Mouse (Mus musculus): ENCODE measurements around the gene Casp9. TPM values are rescaled to one million over a fixed set of nuclear protein-coding genes. Genes with fewer than 3 reads are reported as not detected.
"Not testable (repeated sequence)": the region's sequence is repeated elsewhere in the genome, so short reads cannot be mapped to it uniquely, and the experiment has no call there.

Casp9 gene
- polyA plus RNA-seq, 1 experiment from 2014 or later = 13.5 TPM

DNA sequence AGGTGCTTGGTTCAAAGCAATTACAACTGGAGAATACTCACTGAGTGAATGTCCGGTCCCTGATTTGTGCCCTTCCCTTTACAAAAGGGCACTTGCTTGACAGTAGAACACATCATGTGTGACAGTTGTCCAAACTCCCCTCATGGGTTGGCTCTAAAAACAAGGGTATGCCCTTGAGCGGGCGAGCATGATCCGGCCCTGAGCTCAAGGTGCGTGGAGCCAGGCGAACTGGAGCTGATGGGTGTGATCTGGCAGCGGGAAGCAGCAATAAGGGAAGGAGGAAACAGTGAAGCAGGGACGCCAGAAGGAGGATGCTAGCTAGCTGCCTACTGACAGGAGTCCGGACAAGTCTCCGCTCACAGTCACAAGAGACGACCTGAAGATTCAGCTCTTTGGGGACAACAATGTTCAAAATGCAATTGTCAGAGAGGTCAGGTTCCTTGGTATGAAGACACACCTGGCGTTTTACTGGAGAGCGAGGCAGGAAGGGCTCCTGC, 31.3 kb upstream of the Casp9 start:
- no peaks in the 10 kb centered on the region for H3K27me3 ChIP-seq (replicated peaks)
- peak overlapping the region; percentile 28; the same call in 1 of the 2 replicates for H3K27ac ChIP-seq
- peaks cover 81% of the 10 kb centered on the region for H3K36me3 ChIP-seq
- H3K9ac ChIP-seq = no peak overlapping the region
- H3K4me3 ChIP-seq = no peak overlapping the region
- peaks cover 51% of the 10 kb centered on the region for H3K4me1 ChIP-seq
- WGBS (ENCODE audit: insufficient replicate concordance) = 85% methylated on average over 13 of the region's 13 CpGs
- no peak for ATAC-seq
- H3K9me3 ChIP-seq (replicated peaks) = no peaks in the 10 kb centered on the region
- H3K4me2 ChIP-seq = no peak overlapping the region

- no peak for ATAC-seq
- no peak overlapping the region for H3K4me3 ChIP-seq
- H3K4me1 ChIP-seq = peaks cover 51% of the 10 kb centered on the region
- WGBS (ENCODE audit: insufficient replicate concordance) = 89% methylated on average over 12 of the region's 12 CpGs
- H3K27me3 ChIP-seq (replicated peaks) = no peaks in the 10 kb centered on the region
- peaks cover 89% of the 10 kb centered on the region for H3K36me3 ChIP-seq
- H3K9me3 ChIP-seq (replicated peaks) = no peaks in the 10 kb centered on the region
- H3K9ac ChIP-seq = no peak overlapping the region
- H3K4me2 ChIP-seq = no peak overlapping the region
- H3K27ac ChIP-seq = peak overlapping the region; percentile 28; the same call in 1 of the 2 replicates
Measured at GRCm38 (mm10) chr4:141763476-141763875, 29.9 kb upstream of the Casp9 start.

DNA sequence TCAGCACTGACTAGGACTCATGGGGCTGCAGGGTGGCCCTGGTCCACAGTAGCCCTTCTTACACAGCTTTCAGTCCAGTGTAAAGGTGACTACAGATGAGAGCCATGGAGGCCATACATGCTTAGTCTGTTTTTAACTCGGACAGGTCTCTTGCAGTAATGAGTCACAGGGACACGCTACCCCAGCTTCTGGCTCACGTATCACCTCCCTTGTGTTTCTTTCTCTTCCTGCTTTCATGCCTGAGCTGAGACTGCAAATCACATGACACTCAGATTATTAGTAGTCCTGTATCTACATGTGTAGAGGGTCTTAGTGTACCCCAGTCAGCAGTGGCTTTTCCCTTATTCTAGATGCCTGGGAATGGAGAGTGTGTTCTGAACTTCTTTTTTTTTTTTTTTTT, 28.4 kb upstream of the Casp9 start:
- no peak overlapping the region for H3K4me2 ChIP-seq
- H3K36me3 ChIP-seq = peaks cover 96% of the 10 kb centered on the region
- no peak overlapping the region for H3K9ac ChIP-seq
- H3K4me1 ChIP-seq = peaks cover 51% of the 10 kb centered on the region
- 80% methylated on average over 3 of the region's 3 CpGs for WGBS (ENCODE audit: insufficient replicate concordance)
- no peak overlapping the region for H3K4me3 ChIP-seq
- H3K27ac ChIP-seq = 0 out of 2 replicates have a peak overlapping the region, but pooled peaks have one; percentile 4
- H3K27me3 ChIP-seq (replicated peaks) = no peaks in the 10 kb centered on the region
- no peak for ATAC-seq
- no peaks in the 10 kb centered on the region for H3K9me3 ChIP-seq (replicated peaks)

DNA sequence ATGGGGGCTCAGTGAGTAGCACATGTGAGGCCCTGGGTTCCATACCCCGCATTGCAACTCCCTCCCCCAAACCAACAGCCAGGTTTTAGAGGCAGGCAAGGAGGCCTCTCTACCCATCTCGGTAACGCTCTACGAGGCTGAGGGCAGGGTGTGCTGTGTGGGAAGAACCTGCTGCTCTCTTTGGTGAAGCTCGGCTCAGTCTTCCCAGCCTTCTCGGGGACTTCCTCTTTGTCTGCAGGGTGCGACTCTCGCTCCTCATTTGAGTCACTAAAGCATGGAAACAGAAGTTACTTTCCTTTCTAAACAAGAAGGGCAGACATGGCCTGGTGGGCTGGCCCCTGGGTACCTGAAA, 27.1 kb upstream of the Casp9 start:
- peak overlapping the region; percentile 65; the same call in 1 of the 2 replicates for H3K4me2 ChIP-seq
- ATAC-seq = no peak
- WGBS (ENCODE audit: insufficient replicate concordance) = 62% methylated on average over 8 of the region's 8 CpGs
- H3K9me3 ChIP-seq (replicated peaks) = no peaks in the 10 kb centered on the region
- H3K36me3 ChIP-seq = peaks cover 96% of the 10 kb centered on the region
- peaks cover 55% of the 10 kb centered on the region for H3K4me1 ChIP-seq
- no peak overlapping the region for H3K9ac ChIP-seq
- H3K4me3 ChIP-seq = no peak overlapping the region
- H3K27me3 ChIP-seq (replicated peaks) = no peaks in the 10 kb centered on the region
- peak overlapping the region; percentile 91 for H3K27ac ChIP-seq

DNA sequence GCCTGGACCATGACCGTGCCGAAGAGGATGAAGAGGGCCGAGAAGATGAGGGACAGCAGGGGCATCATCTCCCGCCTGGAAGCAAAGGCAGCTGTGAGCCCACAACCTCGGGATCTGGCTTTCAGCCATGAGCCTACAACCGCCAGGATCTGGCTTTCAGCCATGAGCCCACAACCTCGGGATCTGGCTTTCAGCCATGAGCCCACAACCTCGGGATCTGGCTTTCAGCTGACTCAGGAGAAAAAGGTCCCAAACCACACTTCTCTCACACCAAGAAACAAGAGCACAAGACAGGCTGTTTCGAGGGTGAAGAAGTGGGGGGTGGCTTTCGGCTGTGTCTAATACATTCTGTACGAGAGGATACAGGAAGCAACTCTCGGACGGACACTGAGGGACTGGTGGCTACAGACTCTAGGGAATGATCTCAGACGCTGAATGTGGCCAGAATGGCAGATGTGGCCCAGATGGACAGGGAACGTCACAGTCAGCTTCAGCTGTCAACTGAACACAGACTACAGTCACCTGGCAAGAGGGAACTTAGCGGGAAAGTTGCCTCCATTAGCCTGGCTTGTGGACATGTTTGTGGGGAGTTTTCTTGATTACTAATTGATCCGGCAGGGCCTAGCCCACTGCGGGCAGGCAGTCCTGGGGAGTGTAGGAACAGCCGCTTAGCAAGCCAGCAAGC, 26.6 kb upstream of the Casp9 start:
- peak overlapping the region; percentile 33 for H3K4me3 ChIP-seq
- no peak for ATAC-seq
- peak overlapping the region; percentile 65 for H3K4me2 ChIP-seq
- peak overlapping the region; percentile 59 for H3K9ac ChIP-seq
- peak overlapping the region; percentile 91 for H3K27ac ChIP-seq
- no peaks in the 10 kb centered on the region for H3K9me3 ChIP-seq (replicated peaks)
- H3K27me3 ChIP-seq (replicated peaks) = no peaks in the 10 kb centered on the region
- peaks cover 96% of the 10 kb centered on the region for H3K36me3 ChIP-seq
- peaks cover 60% of the 10 kb centered on the region for H3K4me1 ChIP-seq
- 71% methylated on average over 19 of the region's 19 CpGs for WGBS (ENCODE audit: insufficient replicate concordance)

DNA sequence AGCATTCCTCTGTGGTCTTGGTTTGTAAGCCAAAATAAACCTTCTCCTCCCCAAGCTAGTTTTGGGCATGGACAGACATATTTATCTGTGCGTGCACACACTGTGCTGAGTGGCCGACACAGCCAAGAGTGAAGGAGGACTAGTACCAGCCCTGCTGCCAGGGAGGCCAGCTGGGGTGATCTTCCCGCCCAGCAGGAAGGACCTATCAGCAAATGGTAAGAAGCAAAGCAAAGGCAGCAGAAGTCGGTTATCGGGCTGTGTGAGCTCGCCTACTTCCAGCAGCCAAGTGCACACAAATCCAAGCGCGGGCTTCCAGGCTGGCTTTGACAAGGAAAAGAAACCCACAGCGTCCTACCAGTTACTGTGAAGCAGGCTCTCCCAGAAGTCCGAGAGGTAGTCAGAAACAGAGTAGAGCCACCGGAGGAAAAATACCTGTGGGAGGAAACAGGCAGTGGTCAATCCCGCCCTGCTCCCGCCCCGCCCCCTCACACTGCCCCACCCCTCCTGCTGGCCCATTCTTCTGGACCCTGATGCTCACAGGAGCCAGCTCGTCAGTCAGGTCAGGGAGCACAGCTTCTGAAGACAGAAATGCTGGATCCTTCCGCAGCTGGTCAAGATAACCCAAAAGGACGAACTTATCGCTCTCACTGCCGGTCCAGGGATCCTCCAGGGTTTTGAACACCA, 25.9 kb upstream of the Casp9 start:
- no peaks in the 10 kb centered on the region for H3K9me3 ChIP-seq (replicated peaks)
- H3K27me3 ChIP-seq (replicated peaks) = no peaks in the 10 kb centered on the region
- peaks cover 67% of the 10 kb centered on the region for H3K4me1 ChIP-seq
- H3K4me2 ChIP-seq = peak overlapping the region; percentile 65
- ATAC-seq = peak; percentile 92
- H3K4me3 ChIP-seq = peak overlapping the region; percentile 33
- H3K9ac ChIP-seq = peak overlapping the region; percentile 59
- WGBS (ENCODE audit: insufficient replicate concordance) = 59% methylated on average over 19 of the region's 19 CpGs
- peaks cover 96% of the 10 kb centered on the region for H3K36me3 ChIP-seq
- peak overlapping the region; percentile 91 for H3K27ac ChIP-seq

DNA sequence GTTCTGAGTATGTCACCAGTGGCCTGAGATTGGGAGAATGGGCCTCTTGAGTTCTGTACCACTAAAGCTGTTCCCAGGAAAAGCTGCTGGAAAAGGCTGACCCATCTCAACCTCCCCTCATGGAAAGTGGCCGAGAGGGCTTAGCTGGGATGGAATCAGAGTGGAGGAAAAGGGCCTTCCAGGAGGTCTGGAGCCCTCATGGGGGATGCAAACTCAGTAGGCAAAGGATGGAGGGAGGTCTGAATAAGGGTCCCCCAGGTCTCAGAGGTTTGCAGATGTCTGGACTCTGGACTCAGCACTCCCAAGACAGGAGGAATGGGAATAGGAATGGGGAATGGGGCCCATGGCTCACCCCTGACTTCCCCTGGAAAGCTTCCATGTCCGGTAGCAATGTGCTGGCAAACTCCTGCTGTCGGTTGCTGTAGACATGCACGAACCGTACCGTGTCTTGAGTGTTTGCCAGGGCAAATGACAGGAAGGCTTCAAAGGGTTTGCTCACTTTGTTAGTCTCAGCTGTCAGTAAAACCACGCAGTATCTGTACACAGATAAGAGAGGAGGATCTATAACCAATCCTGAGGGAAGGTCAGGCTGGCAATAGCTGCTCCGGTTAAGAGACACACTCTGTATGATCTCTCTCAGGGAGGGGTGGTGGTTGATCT, 23.8 kb upstream of the Casp9 start:
- Histone ChIP-seq H3K4me2 (no peak overlapping the region), H3K4me3 (no peak overlapping the region), H3K9ac (0 out of 2 replicates have a peak overlapping the region, but pooled peaks have one; percentile 23), H3K27me3 (replicated peaks) (no peaks in the 10 kb centered on the region), H3K27ac (peak overlapping the region; percentile 43), H3K9me3 (replicated peaks) (no peaks in the 10 kb centered on the region), H3K4me1 (peaks cover 71% of the 10 kb centered on the region), H3K36me3 (peaks cover 96% of the 10 kb centered on the region)
- 61% methylated on average over 8 of the region's 8 CpGs for WGBS (ENCODE audit: insufficient replicate concordance)
- ATAC-seq = no peak

- Histone ChIP-seq H3K4me3 (no peak overlapping the region), H3K27me3 (replicated peaks) (no peaks in the 10 kb centered on the region), H3K4me2 (no peak overlapping the region), H3K36me3 (peaks cover 100% of the 10 kb centered on the region), H3K4me1 (peaks cover 61% of the 10 kb centered on the region), H3K9ac (no peak overlapping the region), H3K9me3 (replicated peaks) (no peaks in the 10 kb centered on the region), H3K27ac (peak overlapping the region; percentile 67)
- 25% methylated on average over 8 of the region's 8 CpGs for WGBS (ENCODE audit: insufficient replicate concordance)
- peak; percentile 8; the same call in 1 of the 2 replicates for ATAC-seq
Measured at GRCm38 (mm10) chr4:141771823-141772222, 21.6 kb upstream of the Casp9 start.

DNA sequence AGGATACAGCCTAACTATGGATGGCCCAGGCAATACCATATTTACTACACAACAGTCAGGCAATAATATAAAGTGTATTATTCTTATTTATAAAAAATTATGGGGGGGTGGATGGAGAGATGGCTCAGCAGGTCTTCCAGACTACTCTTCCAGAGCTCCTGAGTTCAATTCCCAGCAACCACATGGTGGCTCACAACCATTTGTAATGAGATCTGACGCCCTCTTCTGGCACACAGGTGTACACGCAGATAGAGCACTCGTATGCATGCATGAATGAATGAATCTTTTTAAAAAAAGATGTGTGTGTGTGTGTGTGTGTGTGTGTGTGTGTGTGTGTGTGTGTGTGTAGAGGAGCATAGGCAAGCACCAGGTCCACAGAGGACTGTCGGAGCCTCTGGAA, 20.4 kb upstream of the Casp9 start:
- not testable (repeated sequence) for H3K27me3 ChIP-seq (replicated peaks); H3K9ac ChIP-seq; H3K9me3 ChIP-seq (replicated peaks); H3K4me2 ChIP-seq; H3K4me3 ChIP-seq; ATAC-seq
- 0 out of 2 replicates have a peak overlapping the region, but pooled peaks have one; percentile 67 for H3K27ac ChIP-seq
- 79% methylated on average over 4 of the region's 4 CpGs for WGBS (ENCODE audit: insufficient replicate concordance)
- peaks cover 99% of the 10 kb centered on the region for H3K36me3 ChIP-seq
- peaks cover 49% of the 10 kb centered on the region for H3K4me1 ChIP-seq

DNA sequence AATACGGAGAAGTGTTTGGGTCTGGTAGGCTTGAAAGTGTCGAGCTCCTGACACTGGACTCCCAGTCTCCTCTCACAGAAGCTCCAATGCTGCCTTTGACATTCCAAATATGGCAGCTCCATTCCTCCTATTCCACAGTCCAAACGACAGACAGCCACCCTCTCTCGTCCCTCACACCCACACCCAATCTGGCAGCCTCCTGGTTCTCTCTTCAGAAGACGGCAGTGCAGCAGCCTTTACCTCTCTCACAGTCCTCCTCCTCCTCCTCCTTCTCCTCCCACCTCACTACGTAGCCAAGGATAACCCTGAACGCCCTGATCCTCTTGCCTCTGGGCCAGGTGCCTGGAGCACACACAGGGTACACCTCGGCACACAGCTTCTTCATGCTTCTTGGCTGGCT, 13.6 kb upstream of the Casp9 start:
- no peaks in the 10 kb centered on the region for H3K27me3 ChIP-seq (replicated peaks)
- no peak overlapping the region for H3K9ac ChIP-seq
- no peak for ATAC-seq
- peaks cover 99% of the 10 kb centered on the region for H3K36me3 ChIP-seq
- H3K27ac ChIP-seq = no peak overlapping the region
- H3K4me3 ChIP-seq = no peak overlapping the region
- WGBS (ENCODE audit: insufficient replicate concordance) = 86% methylated on average over 8 of the region's 8 CpGs
- H3K4me2 ChIP-seq = no peak overlapping the region
- H3K4me1 ChIP-seq = peaks cover 5% of the 10 kb centered on the region; the same call in 1 of the 2 replicates
- no peaks in the 10 kb centered on the region for H3K9me3 ChIP-seq (replicated peaks)

DNA sequence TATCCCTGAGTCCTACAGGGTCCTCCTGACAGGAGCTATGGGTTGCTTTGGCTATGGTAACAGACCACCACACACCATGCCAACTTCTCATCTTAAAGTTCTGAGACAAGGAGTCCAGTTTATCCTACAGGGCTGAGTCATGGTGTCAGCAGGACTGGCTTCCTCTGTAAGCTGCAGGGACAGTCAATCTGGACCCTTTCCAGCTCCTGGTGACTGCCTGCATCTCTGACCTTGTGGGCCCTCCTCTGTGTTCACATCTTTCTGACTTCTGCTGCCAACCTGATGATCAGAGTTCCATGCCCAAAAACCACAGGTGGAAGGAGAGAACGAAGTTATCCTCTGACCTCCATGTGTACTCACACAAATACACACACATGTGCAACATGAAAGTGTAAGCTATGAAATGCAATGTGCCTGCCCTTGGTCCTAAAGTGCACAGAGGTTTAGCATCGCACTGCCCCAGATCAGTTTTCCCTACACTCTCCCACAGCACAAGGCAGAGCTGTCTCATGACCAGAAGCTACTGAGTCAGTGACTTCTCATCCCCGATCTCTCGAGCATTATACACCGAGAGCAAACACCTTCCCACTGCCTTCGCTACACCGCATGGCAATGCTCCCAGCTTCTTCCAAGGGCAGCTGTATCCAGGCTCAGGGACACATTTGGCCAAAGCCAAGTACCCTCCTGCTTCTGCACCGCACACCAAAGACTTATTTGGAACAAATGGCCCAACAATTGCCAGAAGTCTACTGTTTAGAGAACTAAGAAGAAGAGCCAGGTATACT, 12.0 kb upstream of the Casp9 start:
- Histone ChIP-seq H3K4me3 (no peak overlapping the region), H3K9ac (no peak overlapping the region), H3K4me1 (peaks cover 5% of the 10 kb centered on the region; the same call in 1 of the 2 replicates), H3K9me3 (replicated peaks) (no peaks in the 10 kb centered on the region), H3K4me2 (no peak overlapping the region), H3K36me3 (peaks cover 97% of the 10 kb centered on the region), H3K27ac (no peak overlapping the region), H3K27me3 (replicated peaks) (no peaks in the 10 kb centered on the region)
- ATAC-seq = no peak
- 91% methylated on average over 8 of the region's 8 CpGs for WGBS (ENCODE audit: insufficient replicate concordance)

All from liver, embryonic 12.5 days (tissue).